Mouse (Mus musculus) brain, embryonic 14.5 days (tissue): ENCODE data around the gene Dnmt3a.

ENCODE experiments used
- CTCF ChIP-seq: fragments of 200-500 bp; IDR thresholded peaks from 2 replicates; pipeline ENCODE4 v1.5.1; 2012; ENCODE audit warnings: inconsistent platforms, mild to moderate bottlenecking, moderate library complexity, borderline replicate concordance; ENCODE audit not compliant: insufficient read depth, insufficient read length; ENCODE audit errors: extremely low read depth
- POLR2A ChIP-seq: fragments of 200-500 bp; IDR thresholded peaks from 2 replicates; pipeline ENCODE4 v1.6.1; 2012; ENCODE audit warnings: mild to moderate bottlenecking, inconsistent platforms, borderline replicate concordance; ENCODE audit not compliant: poor library complexity, insufficient read depth, insufficient read length, severe bottlenecking; ENCODE audit errors: extremely low read depth

DNA sequence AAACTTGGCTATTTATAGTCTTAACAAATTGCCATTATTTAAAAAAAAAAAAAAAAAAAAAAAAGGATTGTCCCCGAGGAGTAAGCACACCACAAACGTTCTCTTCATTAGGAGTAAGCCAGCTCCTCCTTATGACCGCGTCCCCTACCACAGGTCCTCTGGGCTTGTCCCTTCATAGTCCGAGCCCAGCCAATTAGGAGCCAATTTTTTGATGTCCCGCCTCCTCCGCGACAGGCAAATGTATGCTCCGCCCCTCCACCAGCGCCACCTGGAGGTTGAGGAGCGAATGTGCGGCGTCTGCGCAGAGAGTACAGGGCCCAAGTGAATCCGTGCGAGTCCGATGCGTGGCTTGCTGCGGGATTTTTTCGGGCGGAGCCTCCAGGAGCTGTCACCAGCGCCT lies 14.1 kb upstream of the Dnmt3a start:
- TF ChIP-seq CTCF (peak; percentile 95), POLR2A (0 out of 2 replicates have a peak, but pooled peaks have one; percentile 8)
